Mouse (Mus musculus) neural tube, embryonic 11.5 days (tissue): ENCODE measurements around the gene Slc10a3. TPM values are rescaled to one million over a fixed set of nuclear protein-coding genes. Genes with fewer than 3 reads are reported as not detected.

Experiments
- ATAC-seq: fragments of 200-750 bp; cut with Nextera tagmentation; 2 replicates; pipeline ENCODE4 v1.8.0; 2017; ENCODE audit warnings: moderate number of reproducible peaks, mild to moderate bottlenecking, moderate TSS enrichment, moderate library complexity; ENCODE audit not compliant: insufficient read depth, low FRiP score, low TSS enrichment
- DNase-seq: peaks from one replicate; pipeline ENCODE4 v3.0.0-alpha.2; 2015; ENCODE audit warnings: low spot score
- H3K27ac ChIP-seq: fragments of 300-500 bp; sonication (generic); 2 replicates; pipeline ENCODE4 v1.5.1; 2014; ENCODE audit warnings: low read depth, mild to moderate bottlenecking, low read length
- H3K27me3 ChIP-seq: fragments of 300-500 bp; sonication (generic); 2 replicates; pipeline ENCODE4 v1.6.1; 2014; ENCODE audit warnings: mild to moderate bottlenecking, low read length, mixed read lengths; ENCODE audit not compliant: control insufficient read depth, insufficient read depth
- H3K36me3 ChIP-seq: fragments of 300-500 bp; sonication (generic); 2 replicates; pipeline ENCODE4 v1.6.1; 2014; ENCODE audit warnings: mild to moderate bottlenecking, low read length, moderate library complexity, mixed read lengths; ENCODE audit not compliant: control insufficient read depth, insufficient read depth
- H3K4me1 ChIP-seq: fragments of 300-500 bp; sonication (generic); 2 replicates; pipeline ENCODE4 v1.6.1; 2014; ENCODE audit warnings: low read length, mixed read lengths; ENCODE audit not compliant: control insufficient read depth, insufficient read depth
- H3K4me2 ChIP-seq: fragments of 300-500 bp; sonication (generic); 2 replicates; pipeline ENCODE4 v1.6.1; 2014; ENCODE audit warnings: low read depth, mild to moderate bottlenecking, moderate library complexity
- H3K4me3 ChIP-seq: fragments of 300-500 bp; sonication (generic); 2 replicates; pipeline ENCODE4 v1.5.1; 2014; ENCODE audit warnings: low read depth, low read length
- H3K9ac ChIP-seq: fragments of 300-500 bp; sonication (generic); 2 replicates; pipeline ENCODE4 v1.6.1; 2014; ENCODE audit warnings: mild to moderate bottlenecking, low read length
- H3K9me3 ChIP-seq: fragments of 300-500 bp; sonication (generic); 2 replicates; pipeline ENCODE4 v1.6.1; 2016; ENCODE audit warnings: low read length; ENCODE audit not compliant: control insufficient read depth
- WGBS: fragments of 180-500 bp; shearing (Covaris S2); extraction: QIAGEN DNeasy Blood & Tissue Kit; methylation state at CpG from one replicate; pipeline ENCODE4 v1.1.7; 2014; 5-methylcytosine and 5-hydroxymethylcytosine counted together
- polyA plus RNA-seq: library from polyadenylated mRNA; unstranded; fragments of >200 nt; fragmentation: Nextera tagmentation; extraction: Ambion mirVana; gene quantifications from 2 replicates; pipeline ENCODE4 v1.2.1, GENCODE M21; 2014

The Slc10a3 gene
- 9.6 and 11.6 TPM in 2 replicates for polyA plus RNA-seq

- 18% methylated on average over 31 of the region's 32 CpGs for WGBS
- Histone ChIP-seq H3K27ac (no peak within 1 kb of the TSS), H3K9ac (peak within 1 kb of the TSS; percentile 50)
Observed at GRCm38 (mm10) chrX:74372888-74373549, at the start of gene Slc10a3, which contains the start of gene Ubl4a. Gene Slc10a3, minus strand, starts transcription at chrX:74373349. Gene Ubl4a, minus strand, starts transcription at chrX:74373218.

GRCm38 (mm10) chrX:74413377-74413776 is 40.2 kb upstream of the Slc10a3 start:
- ATAC-seq (no peak; the same call in 1 of the 2 replicates), DNase-seq (peak; percentile 73)
- Histone ChIP-seq H3K4me2 (no peak overlapping the region), H3K27ac (no peak overlapping the region), H3K27me3 (no peaks in the 10 kb centered on the region), H3K4me1 (no peaks in the 10 kb centered on the region), H3K36me3 (no peaks in the 10 kb centered on the region), H3K9ac (no peak overlapping the region), H3K4me3 (no peak overlapping the region), H3K9me3 (no peaks in the 10 kb centered on the region)

More at GRCm38 (mm10) chrX:74372888-74373549, at the start of gene Slc10a3, which contains the start of gene Ubl4a:
- Histone ChIP-seq H3K4me2 (peak within 1 kb of the TSS; percentile 48), H3K27me3 (no peaks in the 10 kb centered on the region), H3K36me3 (no peaks in the 10 kb centered on the region), H3K9me3 (no peaks in the 10 kb centered on the region), H3K4me3 (peak within 1 kb of the TSS; percentile 37), H3K4me1 (no peaks in the 10 kb centered on the region)
- DNase-seq = peak; percentile 86
- ATAC-seq = peak; percentile 91

DNA sequence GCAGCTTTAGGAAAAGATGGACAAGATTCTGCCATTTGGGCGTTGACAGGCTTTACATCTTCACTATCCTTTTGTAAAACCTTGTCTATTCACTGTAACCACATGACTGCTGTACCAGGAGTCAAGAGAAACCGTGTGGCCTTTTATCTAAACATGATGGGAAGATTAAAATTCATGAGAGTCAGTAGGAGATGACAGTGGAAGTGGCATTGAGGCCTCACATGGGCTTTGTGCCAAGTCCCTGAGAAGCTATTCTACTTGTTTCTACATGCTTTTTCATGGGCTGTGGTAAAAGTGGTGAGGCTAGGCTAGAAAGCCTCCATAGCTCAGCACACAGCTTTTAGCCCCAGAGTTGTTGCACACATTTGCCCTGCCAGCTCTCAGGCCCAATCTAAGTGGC is 35.2 kb upstream of the Slc10a3 start:
- Histone ChIP-seq H3K27ac (no peak overlapping the region), H3K36me3 (no peaks in the 10 kb centered on the region), H3K4me3 (no peak overlapping the region), H3K4me2 (no peak overlapping the region), H3K4me1 (no peaks in the 10 kb centered on the region), H3K9me3 (no peaks in the 10 kb centered on the region), H3K9ac (no peak overlapping the region), H3K27me3 (no peaks in the 10 kb centered on the region)
- no peak for ATAC-seq
- WGBS = 53% methylated on average over 2 of the region's 2 CpGs
- no peak for DNase-seq

GRCm38 (mm10) chrX:74400136-74400535 is 27.0 kb upstream of the Slc10a3 start:
- Histone ChIP-seq H3K9ac (no peak overlapping the region), H3K4me1 (no peaks in the 10 kb centered on the region), H3K27me3 (no peaks in the 10 kb centered on the region), H3K4me3 (no peak overlapping the region), H3K27ac (no peak overlapping the region), H3K9me3 (no peaks in the 10 kb centered on the region), H3K4me2 (no peak overlapping the region), H3K36me3 (no peaks in the 10 kb centered on the region)
- 85% methylated on average over 3 of the region's 3 CpGs for whole genome bisulfite sequencing
- no peak for DNase-seq
- no peak for ATAC-seq

DNA sequence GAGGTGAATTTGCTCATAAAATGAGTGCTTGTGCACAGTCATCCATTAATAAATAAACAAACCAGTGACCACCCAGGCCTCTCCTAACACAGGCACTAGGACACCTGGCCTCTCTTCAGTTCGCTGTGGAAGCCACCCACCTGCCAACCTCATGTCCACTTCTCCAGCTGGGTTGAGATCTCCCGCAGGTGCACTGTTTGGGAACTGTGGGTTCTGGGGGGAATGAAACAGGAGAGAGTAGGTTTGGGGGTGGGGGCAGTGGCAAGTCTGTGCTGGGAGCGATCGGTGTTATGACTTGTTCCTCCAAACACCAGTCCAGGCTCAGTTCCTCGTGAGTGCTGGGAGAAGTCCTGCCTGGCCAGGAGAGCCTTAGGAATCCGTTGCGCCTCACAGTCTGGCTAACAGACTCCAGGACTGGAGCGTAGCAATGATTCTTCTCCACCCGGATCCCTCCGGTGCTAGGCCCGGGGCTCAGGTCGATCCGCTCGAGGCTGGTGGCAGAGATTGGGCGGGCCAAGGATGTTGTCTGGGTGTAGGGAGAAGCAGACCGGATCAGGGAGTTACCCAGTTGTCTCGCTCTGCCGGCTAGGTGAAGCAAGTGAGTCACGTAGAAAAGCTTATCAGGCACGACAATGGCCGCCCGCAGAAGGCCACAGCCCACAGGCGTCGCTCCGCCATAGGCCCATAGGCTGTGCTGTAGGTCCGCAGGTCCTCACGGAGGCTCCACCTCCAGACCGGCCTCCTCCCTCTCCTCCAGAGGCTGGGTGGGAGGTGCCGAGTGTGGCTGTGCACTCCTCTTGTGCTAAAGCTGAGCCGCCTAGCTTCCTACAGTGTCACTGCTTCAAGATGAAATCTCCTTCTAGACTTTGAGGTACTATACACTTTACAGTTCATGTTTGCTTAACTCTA is 19.6 kb upstream of the Slc10a3 start, which contains the start of the genes Fam3a and Ikbkg:
TSS of gene Fam3a (minus strand) at position 738 of the 909 bp plus-strand sequence.
TSS of gene Ikbkg (plus strand) at position 756 of the 909 bp plus-strand sequence.
- Histone ChIP-seq H3K9ac (peak within 1 kb of the TSS; percentile 79), H3K4me1 (no peaks in the 10 kb centered on the region), H3K4me2 (peak within 1 kb of the TSS; percentile 51), H3K36me3 (no peaks in the 10 kb centered on the region), H3K4me3 (peak within 1 kb of the TSS; percentile 51), H3K9me3 (no peaks in the 10 kb centered on the region), H3K27ac (0 out of 2 replicates have a peak within 1 kb of the TSS, but pooled peaks have one; percentile 62), H3K27me3 (no peaks in the 10 kb centered on the region)
- ATAC-seq (peak; percentile 100), DNase-seq (peak; percentile 84)
- WGBS = 21% methylated on average over 30 of the region's 30 CpGs

DNA sequence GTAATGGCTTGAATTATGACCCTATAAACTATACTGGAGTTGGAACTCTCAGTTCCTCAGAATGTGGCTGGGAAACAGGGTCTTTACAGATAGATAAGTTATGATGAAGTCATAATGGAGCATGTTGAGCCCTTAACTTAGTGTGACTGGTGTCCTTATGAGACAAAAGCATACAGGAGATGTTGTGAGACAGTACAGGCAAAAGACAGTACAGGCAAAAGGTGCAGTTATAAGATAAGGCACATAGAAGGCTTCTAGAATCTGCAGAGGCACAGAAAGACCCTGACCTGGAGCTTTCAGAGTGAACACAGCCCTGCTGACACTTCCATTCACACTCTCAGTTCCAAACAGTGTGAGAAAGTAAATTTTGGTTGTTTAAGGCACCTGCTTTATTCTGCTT is 15.0 kb upstream of the Slc10a3 start:
- no peaks in the 10 kb centered on the region for H3K4me1 ChIP-seq
- no peaks in the 10 kb centered on the region for H3K36me3 ChIP-seq
- H3K27me3 ChIP-seq = no peaks in the 10 kb centered on the region
- no peak for DNase-seq
- ATAC-seq = no peak
- no peak overlapping the region for H3K4me3 ChIP-seq
- no peaks in the 10 kb centered on the region for H3K9me3 ChIP-seq
- no peak overlapping the region for H3K27ac ChIP-seq
- H3K9ac ChIP-seq = no peak overlapping the region
- no peak overlapping the region for H3K4me2 ChIP-seq

DNA sequence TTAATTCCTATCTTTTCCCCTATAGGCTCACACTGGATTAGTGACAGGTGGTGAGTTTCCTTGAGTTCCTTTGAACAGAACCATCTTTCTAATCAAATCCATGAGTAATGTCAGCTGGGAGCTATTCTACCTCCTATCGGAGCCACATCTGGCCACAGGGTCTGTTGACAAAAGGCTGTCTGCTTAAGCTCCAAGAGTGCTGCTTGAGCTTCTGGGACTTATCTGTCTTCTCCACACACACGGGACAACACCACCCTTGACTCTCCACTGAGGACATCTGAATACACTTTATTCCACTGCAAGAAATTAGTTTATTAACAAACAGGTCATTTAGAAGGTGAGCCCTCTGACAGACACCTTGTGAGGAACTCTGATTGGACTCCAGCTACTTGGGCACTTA is 11.3 kb upstream of the Slc10a3 start:
- Histone ChIP-seq H3K9me3 (no peaks in the 10 kb centered on the region), H3K27me3 (no peaks in the 10 kb centered on the region), H3K9ac (no peak overlapping the region), H3K27ac (no peak overlapping the region), H3K4me2 (no peak overlapping the region), H3K4me3 (no peak overlapping the region), H3K4me1 (no peaks in the 10 kb centered on the region), H3K36me3 (no peaks in the 10 kb centered on the region)
- no peak for DNase-seq
- WGBS = 87% methylated on average over 2 of the region's 2 CpGs
- no peak for ATAC-seq

DNA sequence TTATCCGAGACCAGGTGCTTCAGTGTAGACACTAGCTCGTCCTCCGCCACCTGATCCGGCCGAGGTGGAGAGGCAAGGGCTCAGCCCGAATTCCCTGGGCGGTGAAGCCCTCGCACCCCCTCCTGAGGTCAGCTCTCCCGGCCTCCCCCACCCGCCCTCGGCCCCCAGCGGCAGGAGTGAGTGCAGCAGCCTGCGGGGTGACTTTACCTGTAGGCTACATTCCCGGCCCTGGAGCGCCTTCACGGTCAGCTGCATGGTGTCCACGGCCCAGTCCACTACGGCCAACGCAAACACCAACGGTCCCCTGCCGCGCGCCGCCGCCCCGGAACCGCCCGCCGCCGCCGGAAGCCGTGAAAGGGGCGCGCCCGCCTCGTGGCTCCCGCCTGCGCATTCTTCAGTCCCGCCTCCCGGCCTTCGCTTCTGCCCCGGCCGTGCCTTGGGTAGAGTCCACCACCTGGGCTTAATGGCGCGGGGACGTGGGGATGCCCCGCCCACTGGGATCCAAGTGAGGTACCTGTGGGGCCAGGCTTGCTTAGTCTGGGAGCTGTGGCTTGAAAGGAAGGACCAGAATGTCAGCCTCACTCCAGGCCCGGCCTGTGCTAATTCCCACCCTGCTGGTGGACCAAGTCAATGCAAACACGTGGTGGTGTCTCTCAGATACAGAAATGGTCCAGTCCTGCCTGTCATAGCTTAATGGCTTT is 4.8 kb downstream of the Slc10a3 start:
- DNase-seq = peak; percentile 76
- H3K4me3 ChIP-seq = peak overlapping the region; percentile 51
- no peaks in the 10 kb centered on the region for H3K9me3 ChIP-seq
- peak overlapping the region; percentile 59 for H3K4me2 ChIP-seq
- H3K27me3 ChIP-seq = no peaks in the 10 kb centered on the region
- H3K9ac ChIP-seq = peak overlapping the region; percentile 73
- no peaks in the 10 kb centered on the region for H3K36me3 ChIP-seq
- peak; percentile 75 for ATAC-seq
- no peaks in the 10 kb centered on the region for H3K4me1 ChIP-seq
- WGBS = 25% methylated on average over 35 of the region's 49 CpGs
- H3K27ac ChIP-seq = no peak overlapping the region
